Mouse (Mus musculus) kidney, adult 9 months (tissue): ENCODE results near the gene Gm28729.

Experiments
- DNase-seq: peaks from one replicate; pipeline ENCODE4 v3.0.0; 2022

Gene Gm28729

GRCm38 (mm10) chr9:96460117-96460865, 64.8 kb downstream of the Gm28729 start:
- no peak for DNase-seq

DNA sequence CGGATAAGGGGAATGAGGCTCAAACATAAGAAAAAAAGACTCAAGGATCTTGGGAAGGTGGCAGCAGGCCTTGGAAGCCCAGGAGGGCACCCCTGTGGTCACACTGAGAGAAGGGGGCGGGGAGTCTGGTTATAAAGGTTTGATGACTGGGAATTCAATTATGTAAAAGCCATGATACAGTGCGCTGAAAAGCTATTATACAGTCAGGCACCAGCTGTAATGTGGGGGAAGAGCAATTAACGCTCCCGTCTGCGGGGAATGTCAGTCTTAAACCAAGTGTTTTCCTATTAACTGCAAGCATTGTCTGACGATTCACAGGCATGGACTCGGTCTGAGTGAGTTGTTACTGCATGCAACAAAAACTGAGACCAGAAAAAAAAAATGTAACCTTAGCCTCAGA, 69.4 kb downstream of the Gm28729 start:
- no peak for DNase-seq

DNA sequence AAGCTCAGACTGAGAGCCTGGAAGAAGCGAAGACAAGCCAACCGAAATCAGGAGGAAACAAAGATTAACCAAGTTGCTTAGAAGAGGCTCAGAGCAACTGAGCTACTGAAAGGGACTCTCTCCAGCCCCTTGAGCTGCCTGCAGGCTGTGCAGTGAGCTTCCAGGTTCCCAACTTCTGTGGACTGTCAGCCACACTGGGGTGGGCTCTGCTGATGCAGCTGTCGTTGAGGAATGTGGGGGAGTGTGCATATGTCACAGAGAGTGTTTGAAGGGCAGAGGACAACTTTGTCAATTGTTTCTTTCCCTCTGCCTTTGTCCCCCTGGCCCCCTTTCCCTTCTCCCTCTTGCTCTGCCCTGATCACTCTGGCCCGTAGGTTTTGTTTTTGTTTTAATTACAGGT, 72.1 kb downstream of the Gm28729 start:
- DNase-seq, result no peak

- DNase-seq, result peak; percentile 22
Observed at GRCm38 (mm10) chr9:96450900-96451720, 74.0 kb downstream of the Gm28729 start.

- no peak for DNase-seq
Observed at GRCm38 (mm10) chr9:96449514-96449913, 75.5 kb downstream of the Gm28729 start.

DNA sequence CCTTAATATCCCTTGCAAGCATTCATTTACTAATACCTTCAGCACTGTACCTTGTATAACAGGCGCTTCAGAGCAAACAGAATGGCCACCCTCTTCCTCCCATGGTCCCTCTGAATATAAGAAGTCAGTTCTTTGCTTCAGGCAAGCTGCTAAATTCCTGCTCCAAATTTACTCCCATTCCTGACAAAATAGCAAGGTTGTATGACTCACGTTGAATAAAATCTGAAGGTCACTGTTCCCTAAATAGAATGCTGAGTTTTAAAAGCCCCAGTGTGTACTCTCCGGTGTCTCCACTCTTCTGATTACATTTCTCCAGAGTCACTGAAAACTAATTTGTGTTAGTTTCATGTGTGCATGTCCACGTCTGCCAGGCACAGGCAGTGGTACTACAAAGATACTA, 79.7 kb downstream of the Gm28729 start:
- no peak for DNase-seq

DNA sequence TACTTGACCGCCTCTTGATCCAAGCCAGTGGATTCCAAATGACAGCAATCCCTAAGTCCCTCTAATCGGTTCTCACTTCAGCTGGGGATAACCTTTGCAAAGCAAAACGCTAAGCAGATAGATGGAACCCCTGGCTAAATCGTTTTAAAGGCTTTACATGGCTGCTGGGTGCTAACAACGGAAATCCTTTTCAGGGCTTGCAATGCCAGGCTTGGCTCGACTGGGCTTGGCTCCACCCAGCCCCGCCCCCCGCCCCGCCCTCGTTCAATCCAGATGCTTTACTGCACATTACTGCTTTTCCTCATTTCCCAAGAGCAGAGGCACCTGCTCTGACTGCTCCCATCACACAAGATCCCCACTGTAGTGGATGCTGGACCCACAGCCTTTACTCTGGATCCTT, 83.0 kb downstream of the Gm28729 start:
- no peak for DNase-seq

GRCm38 (mm10) chr9:96438334-96438871, 86.7 kb downstream of the Gm28729 start:
- DNase-seq, result peak; percentile 17

DNA sequence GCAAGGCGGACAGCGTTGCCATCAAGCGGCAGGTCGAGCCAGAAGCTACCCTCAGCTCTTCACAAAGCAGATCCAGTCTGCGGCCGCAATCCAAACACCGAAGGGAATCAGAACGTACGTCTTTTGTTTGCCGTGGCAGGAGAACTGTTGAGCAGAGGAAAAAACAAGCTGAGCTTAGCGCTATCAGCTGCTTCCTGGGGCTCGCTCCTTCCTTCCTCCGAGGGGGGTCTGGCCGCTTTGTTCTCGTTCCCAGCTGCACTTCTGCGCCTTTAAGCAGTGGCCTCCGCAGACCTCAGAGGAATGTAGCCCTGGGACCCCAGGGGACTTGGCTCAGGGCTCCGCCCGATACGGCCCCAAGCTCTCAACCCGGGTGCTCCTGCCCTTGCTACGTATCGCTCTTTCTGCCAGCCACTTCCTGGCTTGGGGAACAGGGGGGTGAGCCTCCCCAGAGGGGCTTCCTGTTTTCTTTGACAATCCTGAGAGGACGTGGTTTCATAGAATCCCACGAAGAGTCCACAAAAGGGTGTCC, 87.2 kb downstream of the Gm28729 start:
- peak; percentile 49 for DNase-seq

DNA sequence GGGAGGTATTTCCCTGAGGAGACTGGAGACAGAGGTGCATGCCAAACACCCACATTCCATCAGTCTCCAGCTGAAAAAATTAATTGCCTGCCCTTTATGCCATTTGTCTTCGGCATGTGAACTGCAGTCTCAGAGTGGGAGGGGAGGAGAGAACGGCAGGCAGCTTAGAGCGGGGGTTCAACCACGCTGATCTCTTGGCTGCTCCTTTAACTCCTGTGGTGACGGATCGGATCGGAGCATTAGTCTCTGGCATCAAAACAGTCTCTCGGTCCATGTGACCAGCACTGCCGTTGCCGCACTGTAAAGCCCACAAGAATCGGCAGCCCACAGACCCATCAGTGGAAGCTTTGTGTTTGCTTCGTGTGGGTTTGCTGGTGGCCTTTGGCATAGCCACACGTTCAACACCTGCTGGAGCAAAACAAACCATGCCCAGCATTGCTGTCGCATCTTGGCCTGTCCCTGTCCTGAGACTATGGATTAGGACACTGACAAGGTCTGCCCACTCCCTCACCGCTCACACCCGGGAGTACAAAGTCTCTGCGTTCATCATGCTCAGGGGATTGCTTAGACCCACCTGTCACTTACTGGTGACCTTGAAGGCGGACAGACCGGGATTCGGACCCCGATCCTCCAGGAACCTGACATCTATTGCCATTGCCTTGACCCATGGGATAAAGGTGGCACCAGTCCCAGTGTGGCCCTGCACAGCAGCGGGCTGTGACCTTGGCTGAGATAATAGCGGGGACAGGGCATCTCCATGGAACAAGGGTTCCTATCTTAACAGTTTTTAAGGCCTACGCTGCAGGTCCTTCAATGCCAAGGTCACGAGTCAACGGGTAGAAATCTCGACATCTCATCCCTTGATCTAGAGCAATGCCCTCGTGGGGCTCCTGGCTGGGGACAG, 87.9 kb downstream of the Gm28729 start:
- DNase-seq, result peak; percentile 23
